Mouse (Mus musculus): ENCODE data around the gene Olfr178.

DNA sequence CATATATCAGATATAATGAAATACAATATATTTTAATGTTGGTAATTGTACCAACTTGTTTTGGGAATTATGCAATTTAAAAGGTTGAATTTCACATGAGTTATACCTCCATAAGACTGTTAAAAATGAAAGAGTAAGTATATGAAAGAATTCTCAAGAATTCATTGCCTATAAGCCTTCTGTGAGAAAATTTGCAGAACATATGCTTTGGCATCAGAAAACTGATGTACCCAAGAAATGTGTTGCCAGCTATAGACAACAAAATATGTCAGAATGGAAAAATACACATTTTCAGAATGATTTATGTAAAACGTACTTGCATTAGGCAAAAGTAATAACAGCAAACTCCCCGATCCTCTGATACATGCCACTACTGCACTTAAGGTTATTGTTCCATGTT lies 7.4 kb downstream of the Olfr178 start:
- TF ChIP-seq CTCF (conservative IDR thresholded peaks at IDR 0.05; ENCODE audit: low read length), result no peak
- no peak for TF ChIP-seq POU5F1 (IDR thresholded peaks at IDR 0.05; ENCODE audit: borderline replicate concordance, low read length)

All from E14TG2a.4 (cell line).